Mouse (Mus musculus): ENCODE results near the gene Lad1. TPM values are rescaled to one million over a fixed set of nuclear protein-coding genes. Genes with fewer than 3 reads are reported as not detected.

Lad1 gene
- polyA plus RNA-seq (2012): 0.01 TPM in 1 of 2 replicates, not detected in the other

DNA sequence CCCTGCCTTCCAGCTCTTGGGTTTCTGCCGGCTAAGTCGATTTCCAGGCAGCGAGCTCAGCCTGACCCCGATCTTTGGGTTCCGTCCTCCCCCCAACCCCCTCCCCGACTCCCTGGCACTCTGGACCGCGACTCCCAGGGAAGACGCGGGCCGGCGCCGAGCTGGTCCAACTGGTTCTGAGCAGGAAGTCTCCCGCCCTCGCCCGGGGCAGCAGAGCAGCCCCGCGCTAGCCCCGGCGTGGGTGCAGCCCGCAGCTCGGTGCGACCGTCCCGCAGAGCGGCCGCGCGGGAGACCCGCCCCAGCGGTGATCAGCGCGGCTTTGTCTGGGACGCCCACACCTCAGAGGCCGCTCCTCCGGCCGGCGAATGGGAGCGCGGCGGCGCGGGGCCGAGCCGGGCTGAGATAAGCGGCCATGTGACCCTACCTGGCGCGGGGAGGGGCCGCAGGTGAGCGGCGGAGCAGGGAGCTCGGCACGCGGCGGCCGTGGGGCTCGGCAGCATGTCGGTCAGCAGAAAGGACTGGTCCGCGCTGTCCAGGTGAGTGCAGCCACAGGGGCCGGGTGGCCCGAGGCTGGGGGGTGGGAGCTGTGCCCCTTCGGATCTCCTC is at the start of gene Lad1:
Gene Lad1 (plus strand): TSS at position 118 of the 606 bp plus-strand sequence.
- Histone ChIP-seq H3K9me3 (ENCODE audit: control insufficient read depth, low read length) (no peaks in the 10 kb centered on the region; the same call in 1 of the 2 replicates), H3K36me3 (ENCODE audit: control insufficient read depth) (no peaks in the 10 kb centered on the region), H3K4me3 (replicated peaks) (no peak within 1 kb of the TSS), H3K27me3 (ENCODE audit: control insufficient read depth) (peaks cover 80% of the 10 kb centered on the region), H3K4me1 (ENCODE audit: control insufficient read depth) (no peaks in the 10 kb centered on the region)
- TF ChIP-seq TAL1 (IDR thresholded peaks at IDR 0.05; ENCODE audit: low read length): no peak
- no peak for TF ChIP-seq GATA1 (IDR thresholded peaks at IDR 0.05; ENCODE audit: low read length)

DNA sequence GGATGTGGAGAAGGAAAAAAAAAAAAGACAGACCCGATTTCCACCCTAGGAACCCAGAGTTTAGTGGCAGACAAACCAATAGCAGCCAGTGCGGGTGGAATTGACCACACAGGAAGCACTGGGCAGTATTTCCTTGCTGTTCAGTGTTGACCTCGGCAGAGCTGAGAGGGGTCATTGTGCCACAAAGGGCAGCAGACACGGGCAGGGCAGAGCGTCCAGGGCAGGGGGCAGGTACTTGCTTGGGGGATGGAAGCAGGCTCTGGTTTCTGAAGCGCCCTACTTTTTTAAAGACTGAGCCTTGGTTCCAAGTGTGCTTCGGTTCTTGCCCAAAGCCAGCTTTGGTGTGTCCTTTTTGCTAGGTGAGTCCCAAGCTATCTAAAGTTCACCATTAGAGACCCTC is 48.2 kb upstream of the Lad1 start:
- Histone ChIP-seq H3K4me1 (ENCODE audit: control insufficient read depth) (peaks cover 96% of the 10 kb centered on the region), H3K4me3 (replicated peaks) (no peak overlapping the region), H3K36me3 (ENCODE audit: control insufficient read depth) (peaks cover 54% of the 10 kb centered on the region), H3K9me3 (ENCODE audit: control insufficient read depth, low read length) (no peaks in the 10 kb centered on the region), H3K27me3 (ENCODE audit: control insufficient read depth) (no peaks in the 10 kb centered on the region; the same call in 1 of the 2 replicates)
- TF ChIP-seq TAL1 (IDR thresholded peaks at IDR 0.05; ENCODE audit: low read length): no peak
- TF ChIP-seq GATA1 (IDR thresholded peaks at IDR 0.05; ENCODE audit: low read length): no peak

DNA sequence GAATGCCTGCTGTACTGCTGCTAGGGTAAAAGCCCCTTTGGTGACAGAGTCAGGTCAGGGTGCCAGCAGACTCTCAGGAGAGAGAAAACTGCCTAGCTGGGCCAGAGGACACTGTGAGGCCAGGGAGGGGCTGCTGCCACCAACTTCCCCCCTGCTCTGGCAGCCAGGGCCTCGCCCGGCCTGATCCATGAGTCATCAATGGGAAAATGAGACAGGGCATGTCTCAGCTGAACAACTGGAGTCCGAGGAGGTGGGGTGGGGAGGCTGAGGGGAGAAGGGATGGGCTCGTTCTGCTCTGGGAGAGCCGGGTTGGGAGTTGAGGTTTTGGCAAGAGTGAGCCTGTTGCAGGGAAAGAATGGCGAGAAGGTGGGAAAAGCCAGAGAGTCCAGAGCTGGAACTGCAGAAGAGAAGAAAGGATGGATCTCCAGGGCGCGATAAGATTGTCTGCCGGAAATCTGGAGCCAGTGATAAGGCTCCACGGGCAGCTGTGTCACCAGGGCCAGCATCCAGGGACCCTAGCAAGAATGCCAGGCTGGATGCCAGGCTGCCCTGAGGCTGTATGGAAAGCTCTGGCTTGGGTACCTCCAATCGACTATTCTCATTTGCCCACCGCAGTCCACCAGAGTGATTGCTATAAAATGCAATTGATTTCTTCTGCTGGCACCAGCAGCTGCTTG is 47.4 kb upstream of the Lad1 start:
- H3K27me3 ChIP-seq (ENCODE audit: control insufficient read depth): no peaks in the 10 kb centered on the region
- H3K36me3 ChIP-seq (ENCODE audit: control insufficient read depth): peaks cover 54% of the 10 kb centered on the region
- peaks cover 95% of the 10 kb centered on the region for H3K4me1 ChIP-seq (ENCODE audit: control insufficient read depth)
- H3K9me3 ChIP-seq (ENCODE audit: control insufficient read depth, low read length): no peaks in the 10 kb centered on the region
- TF ChIP-seq GATA1 (IDR thresholded peaks at IDR 0.05; ENCODE audit: low read length) (no peak), TAL1 (IDR thresholded peaks at IDR 0.05; ENCODE audit: low read length) (no peak)
- no peak overlapping the region for H3K4me3 ChIP-seq (replicated peaks)

DNA sequence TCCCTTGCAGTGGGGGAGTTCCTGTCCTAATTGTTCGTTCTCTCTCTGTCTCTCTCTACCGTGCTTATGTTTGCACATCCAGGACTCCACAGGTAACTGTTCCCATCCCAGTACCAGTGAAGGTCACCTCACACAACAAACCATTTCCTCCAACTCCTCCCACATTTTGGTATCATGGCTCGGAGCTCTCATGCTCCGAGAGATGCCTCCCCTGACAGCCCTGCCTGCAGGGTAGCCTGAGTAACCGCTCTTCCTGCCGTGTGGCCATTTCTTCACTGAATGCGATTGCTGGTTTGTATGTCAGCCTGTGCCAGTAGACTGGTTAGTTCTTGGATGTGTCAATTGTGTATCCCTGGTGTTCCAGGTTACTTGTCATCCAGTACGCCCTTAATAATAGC is 46.8 kb upstream of the Lad1 start:
- no peaks in the 10 kb centered on the region for H3K27me3 ChIP-seq (ENCODE audit: control insufficient read depth)
- peaks cover 54% of the 10 kb centered on the region for H3K36me3 ChIP-seq (ENCODE audit: control insufficient read depth)
- no peaks in the 10 kb centered on the region for H3K9me3 ChIP-seq (ENCODE audit: control insufficient read depth, low read length)
- TF ChIP-seq GATA1 (IDR thresholded peaks at IDR 0.05; ENCODE audit: low read length): no peak
- TF ChIP-seq TAL1 (IDR thresholded peaks at IDR 0.05; ENCODE audit: low read length): no peak
- H3K4me1 ChIP-seq (ENCODE audit: control insufficient read depth): peaks cover 93% of the 10 kb centered on the region
- H3K4me3 ChIP-seq (replicated peaks): no peak overlapping the region

DNA sequence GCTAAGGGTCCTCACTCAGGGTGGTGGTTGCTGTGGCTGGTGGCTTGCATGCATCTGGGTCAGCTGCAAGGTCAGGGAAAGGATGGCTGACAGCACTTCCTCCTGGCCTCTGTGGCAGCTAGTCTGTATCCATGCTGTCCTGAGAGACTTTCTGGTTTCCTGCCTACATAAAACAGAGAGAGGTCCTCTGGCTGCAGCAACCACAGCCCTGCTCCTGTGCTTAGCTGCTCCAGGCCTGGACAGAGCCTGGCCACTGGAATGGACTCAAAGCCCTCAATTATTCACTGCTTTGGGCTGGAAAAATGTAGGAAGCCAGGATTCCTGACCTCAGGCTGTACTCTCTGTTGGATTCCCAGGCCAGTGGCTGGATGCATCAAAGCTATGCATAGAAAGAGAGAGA is 41.8 kb upstream of the Lad1 start:
- H3K36me3 ChIP-seq (ENCODE audit: control insufficient read depth): peaks cover 8% of the 10 kb centered on the region
- no peaks in the 10 kb centered on the region for H3K9me3 ChIP-seq (ENCODE audit: control insufficient read depth, low read length)
- TF ChIP-seq GATA1 (IDR thresholded peaks at IDR 0.05; ENCODE audit: low read length) (no peak), TAL1 (IDR thresholded peaks at IDR 0.05; ENCODE audit: low read length) (no peak)
- H3K27me3 ChIP-seq (ENCODE audit: control insufficient read depth): no peaks in the 10 kb centered on the region
- H3K4me3 ChIP-seq (replicated peaks): no peak overlapping the region
- peaks cover 78% of the 10 kb centered on the region for H3K4me1 ChIP-seq (ENCODE audit: control insufficient read depth)

DNA sequence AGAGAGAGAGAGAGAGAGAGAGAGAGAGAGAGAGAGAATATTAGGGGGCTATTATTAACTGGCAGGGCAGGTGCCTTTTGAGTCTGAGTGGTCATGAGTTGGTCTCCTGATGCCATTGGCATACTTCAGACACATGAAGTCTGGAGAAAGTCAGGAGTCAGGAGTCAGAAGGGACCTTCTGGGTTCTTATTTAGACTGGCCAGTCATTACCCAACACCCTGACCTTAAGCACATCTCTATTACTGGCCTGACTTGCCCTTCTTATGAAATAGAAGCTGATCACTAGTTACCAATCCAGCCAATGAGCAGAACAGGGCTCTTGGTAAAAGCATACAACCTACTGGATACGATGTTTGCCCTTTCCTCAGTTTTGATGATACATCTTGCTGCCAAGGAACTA is 41.4 kb upstream of the Lad1 start:
- peaks cover 3% of the 10 kb centered on the region for H3K36me3 ChIP-seq (ENCODE audit: control insufficient read depth)
- TF ChIP-seq TAL1 (IDR thresholded peaks at IDR 0.05; ENCODE audit: low read length): no peak
- no peak for TF ChIP-seq GATA1 (IDR thresholded peaks at IDR 0.05; ENCODE audit: low read length)
- H3K27me3 ChIP-seq (ENCODE audit: control insufficient read depth): no peaks in the 10 kb centered on the region
- no peaks in the 10 kb centered on the region for H3K9me3 ChIP-seq (ENCODE audit: control insufficient read depth, low read length)
- no peak overlapping the region for H3K4me3 ChIP-seq (replicated peaks)
- peaks cover 74% of the 10 kb centered on the region for H3K4me1 ChIP-seq (ENCODE audit: control insufficient read depth)

DNA sequence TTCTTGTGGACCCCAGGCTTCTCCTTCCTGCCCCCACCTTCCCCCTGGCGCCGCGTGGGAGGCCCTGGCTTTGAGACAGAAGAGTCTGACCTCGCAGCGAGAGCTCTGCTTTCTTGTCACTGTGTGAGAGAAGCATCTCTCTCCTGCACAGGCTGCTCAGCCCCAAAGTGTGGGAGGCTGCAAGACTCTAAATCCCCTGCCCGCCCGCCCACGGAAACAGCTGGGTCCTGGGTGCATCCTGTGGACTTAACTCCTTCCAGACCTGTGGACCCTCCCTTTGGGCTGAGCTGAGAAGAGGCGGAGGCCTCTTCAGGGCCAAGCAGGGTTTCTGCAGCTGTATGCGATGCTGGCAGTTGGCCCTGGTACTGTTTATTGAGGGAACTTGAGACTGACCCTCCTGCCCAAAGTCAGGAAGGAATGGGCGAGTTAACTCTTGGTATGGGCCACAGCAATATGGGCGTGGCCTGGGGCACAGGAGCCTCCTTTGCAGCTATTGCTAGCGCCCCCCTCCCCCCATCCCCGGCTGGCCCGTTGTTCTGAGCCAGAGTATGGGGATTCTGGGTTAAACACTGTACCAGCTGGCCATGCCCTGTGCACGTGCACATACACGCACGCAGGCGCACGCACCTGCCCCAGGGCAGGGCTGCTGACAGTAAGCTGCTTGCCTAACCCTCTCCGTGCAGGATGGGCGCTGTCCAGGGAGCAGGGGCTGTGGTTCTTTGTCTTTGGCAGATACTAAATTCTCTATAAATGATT is 39.4 kb upstream of the Lad1 start, which contains the start of gene Tnni1:
Gene Tnni1 (plus strand): TSS at position 655 of the 756 bp plus-strand sequence.
- H3K36me3 ChIP-seq (ENCODE audit: control insufficient read depth): no peaks in the 10 kb centered on the region
- no peaks in the 10 kb centered on the region for H3K27me3 ChIP-seq (ENCODE audit: control insufficient read depth)
- no peaks in the 10 kb centered on the region for H3K9me3 ChIP-seq (ENCODE audit: control insufficient read depth, low read length)
- H3K4me1 ChIP-seq (ENCODE audit: control insufficient read depth): peaks cover 56% of the 10 kb centered on the region
- no peak for TF ChIP-seq GATA1 (IDR thresholded peaks at IDR 0.05; ENCODE audit: low read length)
- TF ChIP-seq TAL1 (IDR thresholded peaks at IDR 0.05; ENCODE audit: low read length): no peak
- no peak within 1 kb of the TSS for H3K4me3 ChIP-seq (replicated peaks)

DNA sequence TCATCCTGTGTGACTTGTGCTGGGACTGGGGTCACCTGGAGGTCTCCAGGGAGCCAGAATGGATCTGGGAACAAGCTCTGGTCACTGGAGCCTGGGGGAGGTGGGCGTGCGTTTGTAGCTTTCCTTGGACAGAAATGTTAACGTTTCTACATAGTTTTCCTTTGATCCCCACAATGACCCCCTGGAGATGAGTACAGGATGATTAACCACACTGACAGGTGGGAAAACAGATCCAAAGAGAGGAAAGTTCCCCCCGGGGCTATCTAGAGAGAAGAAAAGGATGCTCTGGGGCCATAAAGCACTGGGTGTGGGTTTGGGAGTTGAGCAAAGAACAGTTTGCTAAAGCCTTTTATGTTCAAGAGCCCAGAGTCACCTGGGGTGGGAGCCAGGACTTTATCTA is 37.7 kb upstream of the Lad1 start:
- Histone ChIP-seq H3K36me3 (ENCODE audit: control insufficient read depth) (no peaks in the 10 kb centered on the region), H3K4me1 (ENCODE audit: control insufficient read depth) (peaks cover 41% of the 10 kb centered on the region), H3K9me3 (ENCODE audit: control insufficient read depth, low read length) (no peaks in the 10 kb centered on the region), H3K27me3 (ENCODE audit: control insufficient read depth) (no peaks in the 10 kb centered on the region), H3K4me3 (replicated peaks) (no peak overlapping the region)
- TF ChIP-seq GATA1 (IDR thresholded peaks at IDR 0.05; ENCODE audit: low read length) (no peak), TAL1 (IDR thresholded peaks at IDR 0.05; ENCODE audit: low read length) (no peak)

DNA sequence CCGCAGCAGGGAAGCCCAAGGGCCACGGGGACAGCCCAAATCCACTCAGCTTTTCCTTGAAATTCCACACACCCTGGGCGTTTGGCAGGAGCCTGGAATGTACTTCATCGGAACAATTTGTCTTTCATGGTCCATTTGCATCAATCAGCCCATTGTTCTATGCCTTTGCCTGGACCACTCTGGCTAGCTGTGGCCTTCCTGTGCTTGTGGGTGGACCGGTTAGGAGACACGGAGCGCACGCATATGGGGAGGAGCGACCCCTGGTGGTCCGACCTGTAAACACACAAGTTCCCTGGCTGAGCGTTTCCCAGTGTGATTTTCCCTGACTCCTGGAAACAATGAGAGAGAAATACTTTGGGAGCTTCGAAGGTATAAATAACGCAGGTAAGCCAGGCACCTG is 37.2 kb upstream of the Lad1 start:
- H3K36me3 ChIP-seq (ENCODE audit: control insufficient read depth): no peaks in the 10 kb centered on the region
- H3K4me3 ChIP-seq (replicated peaks): no peak overlapping the region
- no peak for TF ChIP-seq GATA1 (IDR thresholded peaks at IDR 0.05; ENCODE audit: low read length)
- TF ChIP-seq TAL1 (IDR thresholded peaks at IDR 0.05; ENCODE audit: low read length): no peak
- H3K9me3 ChIP-seq (ENCODE audit: control insufficient read depth, low read length): no peaks in the 10 kb centered on the region
- no peaks in the 10 kb centered on the region for H3K27me3 ChIP-seq (ENCODE audit: control insufficient read depth)
- peaks cover 37% of the 10 kb centered on the region for H3K4me1 ChIP-seq (ENCODE audit: control insufficient read depth)
